Mouse (Mus musculus) stomach, embryonic 14.5 days (tissue): ENCODE data around the gene Cox6a1. TPM values are rescaled to one million over a fixed set of nuclear protein-coding genes. Genes with fewer than 3 reads are reported as not detected.

Experiments used
- ATAC-seq: fragments of 200-750 bp; cut with Nextera tagmentation; 2 replicates; pipeline ENCODE4 v1.8.0; 2017; ENCODE audit warnings: low read depth, moderate TSS enrichment; ENCODE audit not compliant: insufficient number of reproducible peaks, insufficient read depth, low FRiP score
- H3K27ac ChIP-seq: fragments of 300-500 bp; sonication (generic); 2 replicates; pipeline ENCODE4 v1.5.1; 2014; ENCODE audit warnings: mild to moderate bottlenecking, low read length, moderate library complexity, mixed read lengths
- H3K27me3 ChIP-seq: fragments of 300-500 bp; sonication (generic); 2 replicates; pipeline ENCODE4 v1.6.1; 2014; ENCODE audit warnings: low read length, control low read depth, mixed read lengths; ENCODE audit not compliant: control insufficient read depth, insufficient read depth
- H3K36me3 ChIP-seq: fragments of 300-500 bp; sonication (generic); 2 replicates; pipeline ENCODE4 v1.6.1; 2014; ENCODE audit warnings: mild to moderate bottlenecking, control low read depth, low read length, moderate library complexity, mixed read lengths; ENCODE audit not compliant: control insufficient read depth, insufficient read depth
- H3K4me1 ChIP-seq: fragments of 300-500 bp; sonication (generic); 2 replicates; pipeline ENCODE4 v1.6.1; 2014; ENCODE audit warnings: low read length, control low read depth, mixed read lengths; ENCODE audit not compliant: control insufficient read depth, insufficient read depth
- H3K4me2 ChIP-seq: fragments of 300-500 bp; sonication (generic); replicated peaks from 2 replicates; pipeline ENCODE4 v1.6.1; 2014; ENCODE audit warnings: low read depth, low read length, control low read depth
- H3K4me3 ChIP-seq: fragments of 300-500 bp; sonication (generic); 2 replicates; pipeline ENCODE4 v1.5.1; 2014; ENCODE audit warnings: low read depth, low read length, control low read depth
- H3K9ac ChIP-seq: fragments of 300-500 bp; sonication (generic); replicated peaks from 2 replicates; pipeline ENCODE4 v1.6.1; 2014; ENCODE audit warnings: low read depth, mild to moderate bottlenecking, control low read depth, low read length, moderate library complexity, mixed read lengths
- H3K9me3 ChIP-seq: fragments of 300-500 bp; sonication (generic); 2 replicates; pipeline ENCODE4 v1.6.1; 2016; ENCODE audit warnings: low read depth, low read length, control low read depth; ENCODE audit not compliant: control insufficient read depth
- WGBS: fragments of 180-500 bp; shearing (Covaris S2); extraction: QIAGEN DNeasy Blood & Tissue Kit; methylation state at CpG from one replicate; pipeline ENCODE4 v1.1.7; 2014; 5-methylcytosine and 5-hydroxymethylcytosine counted together
- polyA plus RNA-seq: library from polyadenylated mRNA; unstranded; fragments of >200 nt; fragmentation: Nextera tagmentation; extraction: Ambion mirVana; gene quantifications from 2 replicates; pipeline ENCODE4 v1.2.1, GENCODE M21; 2014

Gene Cox6a1
- polyA plus RNA-seq, 1 experiment from 2014 or later, result 932 TPM

DNA sequence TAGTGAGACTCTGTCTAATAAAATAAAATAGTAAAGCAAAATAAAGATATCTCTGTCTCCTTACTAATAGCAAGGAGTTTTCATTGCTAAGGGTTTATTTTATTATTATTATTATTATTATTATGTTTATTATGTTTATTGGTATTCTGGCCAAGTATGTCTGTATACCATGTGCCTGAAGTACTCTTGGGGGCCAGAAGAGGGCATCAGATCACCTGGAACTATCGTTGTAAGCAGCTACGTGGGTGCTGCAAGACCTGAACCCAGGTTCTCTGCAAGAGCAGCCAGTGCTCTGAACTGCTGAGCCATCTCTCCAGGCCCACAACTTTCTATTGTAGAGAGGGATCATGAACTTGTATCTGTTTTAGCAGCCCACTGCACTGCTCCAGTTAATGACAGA, 26.7 kb upstream of the Cox6a1 start:
- no peaks in the 10 kb centered on the region for H3K36me3 ChIP-seq
- no peak for ATAC-seq
- no peak overlapping the region for H3K27ac ChIP-seq
- no peaks in the 10 kb centered on the region for H3K27me3 ChIP-seq
- no peak overlapping the region for H3K9ac ChIP-seq
- H3K4me1 ChIP-seq, result no peaks in the 10 kb centered on the region
- H3K4me2 ChIP-seq, result no peak overlapping the region
- WGBS, result 73% methylated on average over 2 of the region's 2 CpGs
- H3K9me3 ChIP-seq, result no peaks in the 10 kb centered on the region
- H3K4me3 ChIP-seq, result no peak overlapping the region

DNA sequence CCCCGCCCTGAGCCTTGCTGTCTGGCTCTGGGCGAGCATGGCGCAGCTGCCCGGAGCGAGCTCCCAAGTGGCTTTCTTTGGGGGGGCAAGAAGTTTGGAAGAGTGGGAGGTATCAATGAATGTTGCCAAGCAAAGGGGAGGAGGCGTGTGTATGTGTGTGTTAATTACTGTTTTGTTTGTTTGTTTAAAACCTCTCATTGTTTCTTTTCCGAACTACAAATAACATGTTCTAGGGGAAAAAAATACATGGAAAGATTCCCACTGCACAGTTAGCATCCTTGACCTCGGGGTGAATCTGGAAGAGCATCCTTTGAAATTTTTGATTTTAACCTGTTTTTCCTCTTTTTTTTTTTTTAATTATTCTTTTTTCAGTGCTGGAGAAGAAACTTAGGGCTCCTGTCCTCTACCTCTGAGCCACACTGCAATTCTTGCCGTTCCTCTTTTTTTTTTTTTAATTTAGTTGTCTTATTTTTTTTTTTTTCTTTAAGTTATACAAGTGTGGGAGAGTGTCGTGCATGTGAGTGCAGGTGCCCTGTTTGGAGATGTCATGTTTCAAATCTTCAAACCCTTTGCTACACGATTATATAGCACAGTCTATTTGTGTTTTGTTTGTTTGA, 25.5 kb upstream of the Cox6a1 start:
- Histone ChIP-seq H3K27ac (no peak overlapping the region), H3K36me3 (no peaks in the 10 kb centered on the region), H3K9ac (no peak overlapping the region), H3K27me3 (no peaks in the 10 kb centered on the region), H3K4me1 (no peaks in the 10 kb centered on the region), H3K4me2 (peak overlapping the region; percentile 33), H3K9me3 (no peaks in the 10 kb centered on the region), H3K4me3 (no peak overlapping the region)
- WGBS, result 26% methylated on average over 11 of the region's 11 CpGs
- ATAC-seq, result no peak

DNA sequence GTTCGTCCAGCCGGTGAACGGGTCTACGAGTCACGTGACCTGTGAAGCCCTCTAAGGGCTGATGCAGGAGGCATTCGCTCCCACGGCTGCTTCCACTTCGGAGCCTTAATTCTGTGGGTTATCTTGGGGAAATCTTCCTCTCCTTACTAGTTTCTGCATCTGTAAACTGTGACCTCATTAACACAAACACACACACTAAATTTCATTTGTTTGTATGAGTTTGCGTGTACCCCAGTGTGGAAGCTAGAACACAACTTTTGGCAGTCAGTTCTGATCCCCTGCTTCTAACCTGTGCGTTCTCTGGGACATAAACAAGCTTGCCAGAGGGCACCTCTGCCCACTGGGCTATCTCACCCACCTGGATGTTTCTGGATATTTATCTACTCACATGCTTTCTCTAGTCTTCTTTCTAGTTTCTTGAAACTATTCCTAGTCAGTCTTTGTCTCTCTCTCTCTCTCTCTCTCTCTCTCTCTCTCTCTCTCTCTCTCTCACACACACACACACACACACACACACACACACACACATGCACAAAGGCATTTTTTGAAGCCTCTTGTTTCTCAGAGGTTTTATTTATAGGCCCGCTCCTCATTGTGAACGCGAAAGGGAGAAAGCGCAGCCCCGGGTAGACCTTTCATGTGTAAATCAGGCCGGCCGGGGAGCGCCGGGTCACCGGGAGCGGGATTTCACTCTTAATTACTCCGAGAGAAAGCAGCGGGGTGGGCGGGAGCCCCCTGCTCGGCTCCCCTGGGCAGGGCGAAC, 24.8 kb upstream of the Cox6a1 start:
- no peaks in the 10 kb centered on the region for H3K9me3 ChIP-seq
- no peak for ATAC-seq
- H3K27ac ChIP-seq, result no peak overlapping the region
- WGBS, result 26% methylated on average over 26 of the region's 26 CpGs
- no peaks in the 10 kb centered on the region for H3K36me3 ChIP-seq
- H3K4me1 ChIP-seq, result no peaks in the 10 kb centered on the region
- H3K27me3 ChIP-seq, result no peaks in the 10 kb centered on the region
- H3K4me3 ChIP-seq, result no peak overlapping the region
- H3K9ac ChIP-seq, result no peak overlapping the region
- peak overlapping the region; percentile 33 for H3K4me2 ChIP-seq

DNA sequence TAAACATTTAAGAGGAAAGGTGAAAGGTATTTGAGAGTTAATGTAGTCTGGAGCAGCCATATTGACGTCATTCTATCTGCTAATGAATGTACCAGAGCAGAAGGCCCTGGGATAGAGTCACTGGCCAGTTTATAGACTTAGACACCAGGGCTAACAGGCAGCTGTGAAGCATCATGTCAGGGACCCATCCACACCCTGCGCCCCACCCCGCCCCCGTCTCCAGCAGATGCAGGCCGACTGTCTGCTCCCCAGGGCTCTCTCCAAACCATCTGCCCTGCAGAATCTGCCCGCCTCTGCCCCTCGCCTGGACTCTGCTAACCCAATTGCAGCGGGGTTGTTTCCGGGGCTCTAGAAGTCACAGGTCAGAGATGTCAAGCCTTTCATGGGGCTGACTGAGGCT, 23.0 kb upstream of the Cox6a1 start:
- H3K9ac ChIP-seq, result no peak overlapping the region
- no peak overlapping the region for H3K4me3 ChIP-seq
- no peak overlapping the region for H3K27ac ChIP-seq
- ATAC-seq, result no peak
- H3K4me1 ChIP-seq, result no peaks in the 10 kb centered on the region
- WGBS, result 33% methylated on average over 9 of the region's 9 CpGs
- H3K36me3 ChIP-seq, result no peaks in the 10 kb centered on the region
- H3K4me2 ChIP-seq, result no peak overlapping the region
- H3K27me3 ChIP-seq, result no peaks in the 10 kb centered on the region
- H3K9me3 ChIP-seq, result no peaks in the 10 kb centered on the region

DNA sequence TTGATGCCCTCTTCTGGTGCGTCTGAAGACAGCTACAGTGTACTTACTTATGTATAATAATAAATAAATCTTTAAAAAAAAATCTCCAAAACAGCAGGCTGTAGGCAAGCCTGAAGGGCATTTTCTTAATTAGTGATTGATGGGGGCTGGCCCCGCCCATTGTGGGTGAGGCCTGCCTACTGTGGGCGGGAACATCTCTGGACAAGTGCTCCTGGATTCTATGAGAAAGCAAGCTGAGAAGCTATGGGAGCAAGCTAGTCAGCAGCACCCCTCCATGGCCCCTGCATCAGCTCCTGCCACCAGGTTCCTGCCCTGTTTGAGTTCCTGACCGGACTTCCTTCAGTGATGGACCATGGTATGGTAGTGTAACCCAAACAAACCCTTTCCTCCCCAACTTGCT, 16.0 kb upstream of the Cox6a1 start:
- H3K27me3 ChIP-seq, result no peaks in the 10 kb centered on the region
- H3K9ac ChIP-seq, result no peak overlapping the region
- no peaks in the 10 kb centered on the region for H3K9me3 ChIP-seq
- H3K4me3 ChIP-seq, result no peak overlapping the region
- H3K4me2 ChIP-seq, result no peak overlapping the region
- no peak for ATAC-seq
- H3K36me3 ChIP-seq, result no peaks in the 10 kb centered on the region
- H3K4me1 ChIP-seq, result no peaks in the 10 kb centered on the region
- H3K27ac ChIP-seq, result no peak overlapping the region
- WGBS, result 78% methylated on average over 4 of the region's 4 CpGs

DNA sequence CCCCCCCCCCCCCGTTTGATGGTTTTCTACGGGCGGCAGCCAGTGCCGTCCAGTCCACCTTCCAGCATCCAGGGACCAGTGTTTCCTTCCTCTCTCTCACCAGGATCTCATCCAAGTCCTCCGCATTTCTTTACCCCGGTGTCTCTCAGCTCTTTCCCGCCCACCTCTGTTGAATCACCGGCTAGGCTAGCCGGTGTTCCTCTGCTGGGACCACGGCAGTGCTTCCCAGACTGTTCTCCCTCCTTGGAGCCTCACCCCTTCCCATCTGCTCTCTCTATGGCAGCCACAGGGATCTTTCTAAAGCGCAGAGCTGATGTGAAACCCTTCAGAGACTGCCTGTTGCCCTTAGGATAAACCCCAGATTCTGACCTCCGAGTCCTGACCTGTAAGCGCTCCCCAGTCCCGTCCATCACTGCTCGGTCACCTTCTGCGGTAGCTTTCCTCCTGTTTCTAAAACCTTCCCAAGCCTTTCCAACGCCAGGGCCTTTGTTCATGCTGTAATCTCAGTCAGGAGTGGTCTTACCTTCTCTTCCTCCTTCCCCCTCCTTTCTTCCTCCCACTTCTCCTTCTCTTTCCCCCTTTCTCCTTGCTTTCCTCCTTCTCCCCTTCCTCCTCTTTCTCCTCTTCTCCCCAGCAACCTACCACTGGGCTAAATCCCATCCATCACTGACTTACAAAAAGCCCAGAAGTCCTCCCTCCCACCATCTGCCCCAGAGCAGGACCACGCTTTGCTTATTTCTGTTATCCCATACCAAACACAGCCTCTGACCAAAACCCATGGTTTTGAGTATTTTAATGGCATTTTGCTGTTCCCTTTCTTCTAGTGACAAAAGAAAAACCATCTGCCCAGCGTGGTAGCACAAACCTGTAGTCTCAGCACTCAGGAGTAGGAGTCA, 14.3 kb upstream of the Cox6a1 start:
- H3K4me2 ChIP-seq, result no peak overlapping the region
- no peaks in the 10 kb centered on the region for H3K4me1 ChIP-seq
- H3K9me3 ChIP-seq, result no peaks in the 10 kb centered on the region
- H3K27me3 ChIP-seq, result no peaks in the 10 kb centered on the region
- H3K36me3 ChIP-seq, result no peaks in the 10 kb centered on the region
- H3K9ac ChIP-seq, result no peak overlapping the region
- 19% methylated on average over 16 of the region's 19 CpGs for WGBS
- H3K27ac ChIP-seq, result no peak overlapping the region
- ATAC-seq, result no peak
- H3K4me3 ChIP-seq, result no peak overlapping the region

DNA sequence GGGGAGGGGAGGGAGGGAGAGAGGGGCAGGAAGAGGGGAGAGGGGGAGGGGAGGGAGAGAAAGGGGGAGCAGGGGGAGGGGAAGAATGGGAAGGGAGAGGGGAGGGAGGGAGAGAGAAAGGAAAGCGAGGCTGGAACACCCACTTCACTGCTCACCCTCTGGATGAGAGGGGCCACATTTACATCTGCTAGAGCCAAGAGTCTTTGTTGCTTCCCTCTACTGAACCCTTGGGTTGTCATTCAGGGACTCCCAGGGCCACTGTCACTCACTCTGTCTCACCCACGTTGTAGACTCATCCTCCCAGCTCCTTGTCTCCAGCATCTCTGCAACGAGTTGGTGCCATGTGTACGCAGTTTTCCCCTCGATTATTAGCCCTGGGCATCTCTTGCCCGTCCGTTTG, 13.4 kb upstream of the Cox6a1 start:
- WGBS, result 41% methylated on average over 7 of the region's 7 CpGs
- ATAC-seq, result no peak
- H3K9ac ChIP-seq, result no peak overlapping the region
- no peaks in the 10 kb centered on the region for H3K4me1 ChIP-seq
- H3K4me2 ChIP-seq, result no peak overlapping the region
- H3K36me3 ChIP-seq, result no peaks in the 10 kb centered on the region
- H3K4me3 ChIP-seq, result no peak overlapping the region
- H3K9me3 ChIP-seq, result no peaks in the 10 kb centered on the region
- H3K27me3 ChIP-seq, result no peaks in the 10 kb centered on the region
- no peak overlapping the region for H3K27ac ChIP-seq

DNA sequence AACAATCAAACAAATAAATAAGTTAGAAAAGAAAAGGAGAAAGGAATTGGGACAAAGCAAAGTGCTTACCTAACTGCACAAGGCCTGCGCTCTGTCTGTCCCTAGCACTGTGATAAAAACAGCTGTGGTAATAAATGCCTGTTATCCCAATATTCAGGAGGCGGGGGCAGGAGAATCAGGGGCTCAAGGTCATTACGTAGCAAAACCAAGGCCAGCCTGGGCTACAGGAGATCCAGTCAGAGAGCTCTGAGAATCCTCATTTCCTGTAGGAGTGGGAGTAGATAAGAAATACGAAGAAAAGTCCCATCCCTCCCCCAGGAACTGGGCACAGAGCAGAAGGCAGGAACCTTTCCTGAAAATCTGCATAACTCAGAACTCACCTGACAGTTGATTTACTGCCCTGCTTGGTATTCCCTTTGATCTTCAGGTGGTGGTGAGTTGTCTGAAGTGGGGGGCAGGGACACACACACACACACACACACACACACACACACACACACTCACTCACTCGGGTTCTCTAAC, 11.1 kb upstream of the Cox6a1 start:
- Histone ChIP-seq H3K36me3 (no peaks in the 10 kb centered on the region), H3K9me3 (no peaks in the 10 kb centered on the region), H3K27ac (no peak overlapping the region), H3K27me3 (no peaks in the 10 kb centered on the region), H3K4me3 (no peak overlapping the region), H3K4me1 (no peaks in the 10 kb centered on the region), H3K4me2 (no peak overlapping the region), H3K9ac (no peak overlapping the region)
- WGBS, result 50% methylated on average over 5 of the region's 5 CpGs
- ATAC-seq, result no peak
